Mouse (Mus musculus) megakaryocyte, embryonic 14.5 days (primary cell): ENCODE data around the gene Alppl2. TPM values are rescaled to one million over a fixed set of nuclear protein-coding genes. Genes with fewer than 3 reads are reported as not detected.

ENCODE experiments used
- H3K27me3 ChIP-seq: replicated peaks from 2 replicates; pipeline ENCODE3; 2012; ENCODE audit warnings: inconsistent platforms
- H3K36me3 ChIP-seq: replicated peaks from 2 replicates; pipeline ENCODE3; 2012; ENCODE audit warnings: low read length, inconsistent platforms, mixed read lengths
- H3K4me1 ChIP-seq: 2 replicates; pipeline ENCODE4 v1.6.1; 2012; ENCODE audit warnings: inconsistent platforms
- H3K4me3 ChIP-seq: replicated peaks from 2 replicates; pipeline ENCODE3; 2012; ENCODE audit warnings: moderate library complexity, mild to moderate bottlenecking, inconsistent platforms
- H3K9me3 ChIP-seq: 2 replicates; pipeline ENCODE4 v1.6.1; 2012; ENCODE audit warnings: inconsistent platforms
- FLI1 ChIP-seq: IDR thresholded peaks from 2 replicates; pipeline ENCODE4 v1.6.1; 2012; ENCODE audit warnings: low read length, inconsistent platforms, mixed read lengths
- GATA1 ChIP-seq: IDR thresholded peaks from 3 replicates; pipeline ENCODE4 v1.6.1; 2012; ENCODE audit warnings: mixed read lengths, low read length, inconsistent platforms, borderline replicate concordance
- polyA plus RNA-seq: library from polyadenylated mRNA; stranded (reverse); fragments of >175 nt; gene quantifications from 2 replicates; pipeline ENCODE4 v1.2.3, GENCODE M21; 2012; ENCODE audit warnings: low replicate concordance; ENCODE audit not compliant: insufficient read depth

Alppl2 gene
- not detected in 2 replicates for polyA plus RNA-seq

DNA sequence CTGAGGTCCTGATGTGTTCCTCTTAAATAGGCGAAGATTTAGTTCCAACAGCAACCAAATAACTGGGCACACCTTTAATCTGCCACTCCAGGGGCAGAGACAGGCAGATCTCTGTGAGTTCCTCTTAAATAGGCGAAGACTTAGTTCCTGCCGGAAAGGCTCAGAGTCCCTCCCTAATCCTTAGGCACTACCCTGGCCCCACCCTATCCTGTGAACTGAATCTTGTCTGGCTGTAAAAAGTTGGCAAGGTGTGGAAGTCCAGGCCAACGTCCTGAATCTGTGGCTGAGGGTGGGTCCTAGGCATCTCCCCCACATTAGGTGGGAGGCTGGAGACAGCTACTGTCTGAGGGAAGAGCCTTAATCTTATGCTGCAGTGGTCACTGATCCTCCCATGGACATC, at the start of gene Alppl2:
Gene Alppl2 (minus strand): TSS at position 101 of the 400 bp plus-strand sequence.
- Histone ChIP-seq H3K36me3 (no peaks in the 10 kb centered on the region), H3K4me1 (no peaks in the 10 kb centered on the region; the same call in 1 of the 2 replicates), H3K4me3 (no peak within 1 kb of the TSS), H3K27me3 (peaks cover 60% of the 10 kb centered on the region), H3K9me3 (0 out of 2 replicates have a peak, but pooled peaks cover 2% of the 10 kb centered on the region)
- no peak for TF ChIP-seq GATA1
- TF ChIP-seq FLI1, result no peak

GRCm38 (mm10) chr1:87131803-87132202, 42.1 kb upstream of the Alppl2 start:
- peaks cover 34% of the 10 kb centered on the region for H3K27me3 ChIP-seq
- TF ChIP-seq GATA1, result no peak
- no peak for TF ChIP-seq FLI1
- H3K9me3 ChIP-seq, result peaks cover 10% of the 10 kb centered on the region; the same call in 1 of the 2 replicates
- H3K4me3 ChIP-seq, result no peak overlapping the region
- peaks cover 8% of the 10 kb centered on the region; the same call in 1 of the 2 replicates for H3K4me1 ChIP-seq
- no peaks in the 10 kb centered on the region for H3K36me3 ChIP-seq

DNA sequence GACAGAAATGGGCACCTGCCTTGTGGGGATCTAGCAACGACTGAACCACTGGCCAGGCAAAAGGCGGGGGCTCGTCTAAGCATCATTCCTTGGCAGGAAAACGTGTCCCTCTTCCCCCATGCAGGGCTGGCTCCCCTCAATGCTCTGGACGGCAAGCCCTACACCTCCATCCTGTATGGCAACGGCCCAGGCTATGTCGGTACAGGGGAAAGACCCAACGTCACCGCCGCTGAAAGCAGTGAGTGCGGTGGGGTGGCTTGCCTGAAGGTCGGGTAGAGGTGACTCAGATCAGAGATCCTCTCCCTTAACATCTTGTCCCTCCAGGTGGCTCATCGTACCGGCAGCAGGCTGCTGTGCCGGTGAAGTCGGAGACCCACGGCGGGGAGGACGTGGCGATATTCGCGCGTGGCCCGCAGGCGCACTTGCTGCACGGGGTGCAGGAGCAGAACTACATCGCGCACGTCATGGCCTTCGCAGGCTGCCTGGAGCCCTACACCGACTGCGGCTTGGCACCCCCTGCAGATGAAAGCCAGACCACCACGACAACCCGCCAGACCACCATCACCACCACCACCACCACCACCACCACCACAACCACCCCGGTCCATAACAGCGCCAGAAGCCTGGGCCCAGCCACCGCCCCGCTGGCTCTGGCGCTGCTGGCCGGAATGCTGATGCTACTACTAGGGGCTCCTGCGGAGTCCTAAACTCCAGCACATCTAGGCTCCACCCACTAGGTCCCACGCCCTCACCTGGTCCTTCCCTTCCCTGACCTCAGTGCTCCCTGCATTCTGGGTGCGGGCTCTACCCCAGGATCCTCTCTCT, 37.7 kb upstream of the Alppl2 start:
- TF ChIP-seq GATA1 (no peak), FLI1 (no peak)
- H3K36me3 ChIP-seq, result no peaks in the 10 kb centered on the region
- peaks cover 11% of the 10 kb centered on the region; the same call in 1 of the 2 replicates for H3K9me3 ChIP-seq
- peak overlapping the region; percentile 42 for H3K4me3 ChIP-seq
- H3K27me3 ChIP-seq, result peaks cover 65% of the 10 kb centered on the region
- peaks cover 9% of the 10 kb centered on the region; the same call in 1 of the 2 replicates for H3K4me1 ChIP-seq

DNA sequence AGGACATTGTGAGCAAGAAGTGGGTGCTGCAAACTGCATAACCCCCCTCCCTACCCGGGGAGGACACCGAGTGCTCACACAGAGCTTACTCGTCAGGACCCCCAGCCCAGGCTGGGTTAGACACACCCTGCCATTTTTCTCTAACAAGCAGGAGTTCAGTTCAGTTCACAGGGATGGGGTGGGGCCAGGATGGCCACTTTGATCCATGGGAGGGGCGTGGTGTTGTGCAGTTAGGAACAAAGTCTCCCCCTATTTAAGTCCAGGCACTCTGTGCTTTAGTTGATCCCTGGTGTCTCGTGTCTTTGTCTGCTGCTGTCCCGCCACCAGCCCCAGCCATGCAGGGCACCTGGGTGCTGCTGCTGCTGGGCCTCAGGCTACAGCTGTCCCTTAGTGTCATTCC, 34.9 kb upstream of the Alppl2 start, which contains the start of gene Akp3:
Gene Akp3 (plus strand): TSS at position 301 of the 400 bp plus-strand sequence.
- Histone ChIP-seq H3K4me3 (no peak within 1 kb of the TSS), H3K9me3 (peaks cover 11% of the 10 kb centered on the region; the same call in 1 of the 2 replicates), H3K27me3 (peaks cover 64% of the 10 kb centered on the region), H3K36me3 (no peaks in the 10 kb centered on the region), H3K4me1 (peaks cover 9% of the 10 kb centered on the region; the same call in 1 of the 2 replicates)
- TF ChIP-seq FLI1 (no peak), GATA1 (no peak)

GRCm38 (mm10) chr1:87114784-87115183, 25.1 kb upstream of the Alppl2 start:
- TF ChIP-seq GATA1 (no peak), FLI1 (no peak)
- Histone ChIP-seq H3K36me3 (no peaks in the 10 kb centered on the region), H3K4me1 (no peaks in the 10 kb centered on the region), H3K27me3 (peaks cover 26% of the 10 kb centered on the region), H3K4me3 (no peak overlapping the region), H3K9me3 (no peaks in the 10 kb centered on the region)

DNA sequence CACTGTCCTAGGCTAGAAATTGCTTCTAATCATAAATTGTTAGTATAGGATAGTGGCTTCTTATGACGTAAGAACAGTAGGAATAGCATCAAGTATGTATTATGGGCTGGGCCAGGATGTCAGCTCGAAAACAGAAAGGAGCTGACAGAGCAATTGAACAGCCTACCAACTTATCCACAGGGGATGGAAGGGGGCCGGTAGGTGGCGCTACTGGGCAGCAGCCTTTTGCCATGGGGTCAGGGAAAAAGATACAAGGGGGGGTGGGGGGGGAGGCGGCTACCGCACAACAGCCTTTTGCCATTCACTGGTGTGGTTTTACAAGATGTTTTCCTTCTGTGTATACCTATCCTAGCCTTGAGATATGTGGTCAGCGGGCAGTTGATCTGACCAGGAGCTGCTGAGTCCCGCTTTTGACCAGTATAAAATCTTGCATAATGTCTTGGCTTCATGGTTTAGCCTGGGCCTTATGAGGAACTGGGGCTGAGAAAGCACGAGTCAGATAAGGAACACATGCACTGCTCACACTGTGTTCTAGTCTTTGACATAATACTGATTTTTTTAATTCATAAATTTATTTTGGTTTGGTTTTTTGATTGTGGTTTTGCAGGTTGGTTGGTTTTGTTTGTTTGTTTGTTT, 22.1 kb upstream of the Alppl2 start:
- no peaks in the 10 kb centered on the region for H3K9me3 ChIP-seq
- no peaks in the 10 kb centered on the region for H3K4me1 ChIP-seq
- H3K27me3 ChIP-seq, result peaks cover 32% of the 10 kb centered on the region
- TF ChIP-seq GATA1 (no peak), FLI1 (no peak)
- no peak overlapping the region for H3K4me3 ChIP-seq
- H3K36me3 ChIP-seq, result no peaks in the 10 kb centered on the region

DNA sequence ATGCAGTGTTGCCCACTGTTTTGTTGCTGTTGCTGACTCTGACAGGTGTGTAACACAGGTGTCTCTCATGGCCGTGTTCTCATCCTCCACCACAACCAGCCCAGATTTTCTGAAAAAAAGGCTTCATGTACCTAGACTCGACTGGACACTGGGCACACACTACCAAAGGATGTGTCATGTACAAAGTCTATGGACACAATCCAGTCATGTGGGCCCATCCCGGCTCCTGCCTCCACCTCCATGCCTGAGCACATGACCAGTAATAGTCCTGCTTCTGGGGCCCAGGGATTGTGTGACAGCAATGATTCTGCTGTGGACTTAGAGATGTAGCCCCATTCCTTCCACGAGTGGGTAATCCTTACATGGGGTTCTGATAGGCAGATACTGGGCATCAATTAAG, 18.8 kb upstream of the Alppl2 start:
- TF ChIP-seq FLI1 (no peak), GATA1 (no peak)
- H3K27me3 ChIP-seq, result peaks cover 22% of the 10 kb centered on the region
- peaks cover 6% of the 10 kb centered on the region; the same call in 1 of the 2 replicates for H3K4me1 ChIP-seq
- no peaks in the 10 kb centered on the region for H3K9me3 ChIP-seq
- no peaks in the 10 kb centered on the region for H3K36me3 ChIP-seq
- no peak overlapping the region for H3K4me3 ChIP-seq

DNA sequence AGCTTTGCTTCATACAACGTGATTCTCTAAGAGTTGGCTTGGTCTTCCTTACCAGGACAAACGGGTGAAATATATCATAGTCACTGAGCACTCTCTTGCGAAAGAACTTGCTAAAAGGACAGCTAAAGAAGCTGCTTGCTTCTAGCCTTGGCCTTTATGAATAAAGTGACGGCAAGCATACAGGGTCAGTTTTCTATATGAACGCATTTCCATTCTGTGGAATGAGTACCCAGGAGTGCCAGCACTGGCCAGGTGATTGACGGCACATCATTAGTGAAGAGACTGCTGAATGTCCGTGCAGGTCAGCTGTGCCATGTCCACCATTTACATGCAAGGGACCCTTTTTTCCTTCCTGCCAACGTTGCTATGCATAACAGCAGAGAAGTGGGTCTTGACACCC, 16.8 kb upstream of the Alppl2 start:
- H3K36me3 ChIP-seq, result no peaks in the 10 kb centered on the region
- H3K4me1 ChIP-seq, result peaks cover 6% of the 10 kb centered on the region; the same call in 1 of the 2 replicates
- no peaks in the 10 kb centered on the region for H3K9me3 ChIP-seq
- H3K4me3 ChIP-seq, result no peak overlapping the region
- no peak for TF ChIP-seq FLI1
- no peak for TF ChIP-seq GATA1
- peaks cover 30% of the 10 kb centered on the region for H3K27me3 ChIP-seq

- Histone ChIP-seq H3K4me1 (peaks cover 7% of the 10 kb centered on the region; the same call in 1 of the 2 replicates), H3K27me3 (peaks cover 48% of the 10 kb centered on the region), H3K4me3 (no peak overlapping the region), H3K36me3 (no peaks in the 10 kb centered on the region), H3K9me3 (no peaks in the 10 kb centered on the region)
- TF ChIP-seq GATA1 (no peak), FLI1 (no peak)
Measured at GRCm38 (mm10) chr1:87103936-87104335, 14.2 kb upstream of the Alppl2 start.

DNA sequence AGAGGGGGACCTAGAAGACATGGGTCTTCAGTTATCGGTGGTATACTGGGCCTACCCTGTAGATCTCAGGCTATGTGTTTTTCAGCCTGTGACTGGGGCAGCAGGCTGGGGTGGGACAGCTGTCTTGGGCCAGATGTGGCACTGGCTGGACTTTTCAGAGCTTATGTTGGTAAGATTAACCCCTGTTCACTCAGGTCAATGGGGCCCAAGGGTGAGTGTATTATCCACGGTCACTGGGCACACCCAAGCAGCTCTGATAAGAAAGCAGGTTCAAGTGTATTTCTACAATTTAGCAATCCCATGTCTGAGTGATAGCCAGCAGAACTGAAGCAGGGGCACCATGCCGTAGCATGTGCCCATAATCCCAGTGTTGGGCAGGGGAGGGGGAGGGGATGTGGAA, 12.4 kb upstream of the Alppl2 start:
- Histone ChIP-seq H3K4me1 (peaks cover 13% of the 10 kb centered on the region; the same call in 1 of the 2 replicates), H3K36me3 (no peaks in the 10 kb centered on the region), H3K9me3 (no peaks in the 10 kb centered on the region), H3K4me3 (no peak overlapping the region), H3K27me3 (peaks cover 57% of the 10 kb centered on the region)
- TF ChIP-seq FLI1 (no peak), GATA1 (no peak)

GRCm38 (mm10) chr1:87101411-87101810, 11.7 kb upstream of the Alppl2 start, which contains the start of gene Alpi:
Gene Alpi, minus strand, starts transcription at chr1:87101606.
- TF ChIP-seq FLI1 (no peak), GATA1 (no peak)
- Histone ChIP-seq H3K9me3 (no peaks in the 10 kb centered on the region), H3K27me3 (peaks cover 60% of the 10 kb centered on the region), H3K4me1 (peaks cover 14% of the 10 kb centered on the region; the same call in 1 of the 2 replicates), H3K36me3 (no peaks in the 10 kb centered on the region), H3K4me3 (no peak within 1 kb of the TSS)
